Mouse (Mus musculus) liver, embryonic 14.5 days (tissue): Measurements from ENCODE around the gene Lrrfip2. TPM values are rescaled to one million over a fixed set of nuclear protein-coding genes. Genes with fewer than 3 reads are reported as not detected.

Experiments
- ATAC-seq: fragments of 200-750 bp; cut with Nextera tagmentation; 2 replicates; pipeline ENCODE4 v1.8.0; 2017; ENCODE audit warnings: moderate number of reproducible peaks, mild to moderate bottlenecking, moderate library complexity; ENCODE audit not compliant: insufficient read depth
- DNase-seq, 3 experiments: peaks; one replicate each; pipeline ENCODE4 v3.0.0-alpha.2; 2012 to 2013; ENCODE audit warnings: low read depth in 3 of 3, low spot score in 3 of 3
- H3K27ac ChIP-seq: fragments of 300-500 bp; sonication (generic); 2 replicates; pipeline ENCODE4 v1.5.1; 2014; ENCODE audit warnings: moderate library complexity, mild to moderate bottlenecking, control low read depth, inconsistent platforms
- H3K27me3 ChIP-seq: fragments of 300-500 bp; sonication (generic); 2 replicates; pipeline ENCODE4 v1.6.1; 2014; ENCODE audit warnings: mild to moderate bottlenecking, low read length, moderate library complexity; ENCODE audit not compliant: control insufficient read depth, insufficient read depth
- H3K36me3 ChIP-seq: fragments of 300-500 bp; sonication (generic); replicated peaks from 2 replicates; pipeline ENCODE4 v1.6.1; 2014; ENCODE audit warnings: low read depth; ENCODE audit not compliant: control insufficient read depth, insufficient read depth
- H3K4me1 ChIP-seq, 2 experiments: fragments of 200-500 bp in 1 of 2; fragments of 300-500 bp in 1 of 2; sonication (generic) in 1 of 2; replicated peaks; 2 replicates each; pipeline ENCODE4 v1.6.1; 2012 to 2014; ENCODE audit warnings: antibody characterized with exemption in 1 of 2, inconsistent platforms in 1 of 2, low read length in 1 of 2; ENCODE audit not compliant: control insufficient read depth in 2 of 2, insufficient read depth in 2 of 2
- H3K4me2 ChIP-seq: fragments of 300-500 bp; sonication (generic); 2 replicates; pipeline ENCODE4 v1.6.1; 2014; ENCODE audit warnings: low read depth, mild to moderate bottlenecking, control low read depth, moderate library complexity
- H3K4me3 ChIP-seq, 2 experiments: fragments of 200-500 bp in 1 of 2; fragments of 300-500 bp in 1 of 2; sonication (generic) in 1 of 2; 2 replicates each; pipeline ENCODE4 v1.5.1; 2012 to 2014; ENCODE audit warnings: low read depth in 2 of 2, low read length in 2 of 2, mild to moderate bottlenecking in 2 of 2, control low read depth in 1 of 2, inconsistent platforms in 1 of 2, moderate library complexity in 1 of 2; ENCODE audit not compliant: insufficient read depth in 1 of 2
- H3K9ac ChIP-seq: fragments of 300-500 bp; sonication (generic); replicated peaks from 2 replicates; pipeline ENCODE4 v1.6.1; 2014; ENCODE audit warnings: mild to moderate bottlenecking, control low read depth, moderate library complexity
- H3K9me3 ChIP-seq: fragments of 300-500 bp; sonication (generic); 2 replicates; pipeline ENCODE4 v1.6.1; 2016; ENCODE audit warnings: low read length, mixed read lengths; ENCODE audit not compliant: control insufficient read depth
- CTCF ChIP-seq: IDR thresholded peaks from 2 replicates; pipeline ENCODE4 v1.5.1; 2016; ENCODE audit warnings: antibody characterized with exemption, low read depth, control low read depth
- EP300 ChIP-seq: IDR thresholded peaks from 2 replicates; pipeline ENCODE4 v1.6.1; 2016; ENCODE audit warnings: antibody characterized with exemption, low read depth
- WGBS: fragments of 180-500 bp; shearing (Covaris S2); extraction: QIAGEN DNeasy Blood & Tissue Kit; methylation state at CpG from one replicate; pipeline ENCODE4 v1.1.7; 2014; ENCODE audit not compliant: insufficient replicate concordance; 5-methylcytosine and 5-hydroxymethylcytosine counted together
- polyA plus RNA-seq, 2 experiments: library from polyadenylated mRNA; depleted of rRNA in 1 of 2; stranded (reverse) in 1 of 2; unstranded in 1 of 2; fragments of >200 nt; fragmentation: Nextera tagmentation in 1 of 2; extraction: Ambion mirVana in 1 of 2; gene quantifications; 2 replicates each; pipeline versions ENCODE4 v1.2.1 to v1.2.3; 2012 to 2014

Lrrfip2 gene
- polyA plus RNA-seq, 2 experiments: 13.6 to 15.0 TPM

DNA sequence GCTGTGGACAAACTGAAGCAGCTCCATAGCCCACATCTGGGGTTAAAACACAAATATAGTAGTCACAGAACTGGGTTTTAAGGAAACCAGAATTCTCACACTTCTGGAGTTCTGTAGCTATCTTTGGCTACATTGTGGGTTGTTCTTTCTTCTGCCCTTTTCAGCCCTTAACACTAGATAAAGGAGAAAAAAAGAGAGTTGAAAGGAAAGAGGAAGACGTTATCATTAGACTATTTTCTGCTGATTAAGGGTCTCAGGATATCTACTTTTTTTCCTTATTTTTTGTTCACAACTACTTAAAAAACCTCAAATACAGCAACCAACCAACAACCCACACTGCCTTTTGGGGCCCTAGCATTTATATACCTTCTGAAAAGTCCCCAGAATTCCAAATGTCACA is 80.9 kb downstream of the Lrrfip2 start:
- H3K9me3 ChIP-seq: no peaks in the 10 kb centered on the region
- 0% methylated on average over 1 of the region's 1 CpGs for WGBS
- TF ChIP-seq CTCF (no peak), EP300 (no peak)
- no peak overlapping the region for H3K4me2 ChIP-seq
- no peak for ATAC-seq
- no peak for DNase-seq
- H3K4me1 ChIP-seq: peaks cover 0 to 5% of the 10 kb centered on the region in 2 experiments; a peak in 1 of 4 replicates
- H3K27ac ChIP-seq: no peak overlapping the region
- H3K27me3 ChIP-seq: no peaks in the 10 kb centered on the region
- H3K4me3 ChIP-seq: no peak overlapping the region
- no peaks in the 10 kb centered on the region for H3K36me3 ChIP-seq
- no peak overlapping the region for H3K9ac ChIP-seq

DNA sequence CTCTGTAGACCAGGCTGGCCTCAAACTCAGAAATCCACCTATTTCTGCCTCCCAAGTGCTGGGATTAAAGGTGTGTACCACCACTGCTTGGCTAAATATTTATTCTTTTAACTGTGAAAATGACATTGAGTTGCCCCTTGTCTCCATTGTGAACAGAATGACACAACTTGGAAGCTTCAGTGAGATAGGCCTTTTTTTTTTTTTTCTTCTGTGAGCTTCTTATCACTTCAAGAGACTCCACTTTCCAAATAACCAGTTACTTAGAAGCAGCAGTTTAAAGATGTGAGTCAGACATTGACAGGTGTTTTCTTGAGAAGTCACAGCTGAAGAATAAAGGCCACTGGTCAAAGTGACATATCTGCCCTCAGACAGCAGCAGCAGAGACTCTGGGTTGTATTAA is 82.8 kb downstream of the Lrrfip2 start:
- H3K4me3 ChIP-seq: no peak overlapping the region
- no peak overlapping the region for H3K27ac ChIP-seq
- TF ChIP-seq CTCF (no peak), EP300 (no peak)
- DNase-seq: no peak
- no peaks in the 10 kb centered on the region for H3K27me3 ChIP-seq
- no peak overlapping the region for H3K9ac ChIP-seq
- no peaks in the 10 kb centered on the region for H3K36me3 ChIP-seq
- ATAC-seq: no peak
- peaks cover 0 to 7% of the 10 kb centered on the region in 2 experiments; a peak in 1 of 4 replicates for H3K4me1 ChIP-seq
- no peaks in the 10 kb centered on the region for H3K9me3 ChIP-seq
- H3K4me2 ChIP-seq: no peak overlapping the region

DNA sequence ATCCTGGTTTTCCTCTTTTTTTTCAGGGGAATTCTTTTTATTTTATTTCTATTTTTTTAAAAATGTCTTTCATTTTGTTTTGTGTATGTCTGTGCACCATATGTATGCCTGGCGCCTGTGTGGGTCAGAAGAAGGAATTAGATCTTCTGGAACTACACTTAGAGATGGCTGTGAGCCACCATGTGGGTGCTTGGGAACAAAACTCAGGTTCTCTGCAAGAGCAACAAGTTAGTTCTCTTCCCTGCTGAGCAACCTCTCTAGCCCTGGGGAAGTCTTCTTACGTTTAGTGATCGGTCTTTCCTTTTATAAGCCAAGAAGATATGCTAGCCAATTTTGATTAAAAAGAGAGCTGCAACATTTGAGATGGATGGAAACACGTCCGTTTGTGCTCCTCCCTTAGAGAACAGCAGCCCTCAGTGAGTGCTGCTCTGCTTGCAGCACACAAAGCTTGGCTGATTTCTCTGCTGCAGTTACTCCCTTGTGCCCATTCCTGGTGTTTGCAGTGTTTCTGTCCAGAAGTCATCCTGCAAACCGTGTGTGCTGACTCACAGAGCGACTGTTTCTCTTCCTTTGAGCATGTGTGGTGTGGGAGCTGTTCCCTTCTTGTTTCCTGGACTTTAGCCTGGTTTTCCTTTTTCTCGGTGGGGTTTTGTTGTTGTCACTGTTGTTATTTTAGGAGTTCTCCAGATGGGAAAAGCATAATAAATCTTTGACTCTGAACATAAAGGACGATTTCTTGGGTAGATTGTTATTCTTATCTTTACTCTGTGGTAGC is 87.4 kb downstream of the Lrrfip2 start:
- Histone ChIP-seq H3K36me3 (no peaks in the 10 kb centered on the region), H3K4me3 (no peak overlapping the region), H3K27me3 (no peaks in the 10 kb centered on the region), H3K4me2 (no peak overlapping the region), H3K27ac (no peak overlapping the region), H3K9ac (no peak overlapping the region), H3K4me1 (0 out of 4 replicates have a peak, but pooled peaks cover 0 to 2% of the 10 kb centered on the region in 2 experiments), H3K9me3 (no peaks in the 10 kb centered on the region)
- DNase-seq: no peak
- WGBS: 61% methylated on average over 9 of the region's 9 CpGs
- no peak for ATAC-seq
- TF ChIP-seq CTCF: no peak
- no peak for TF ChIP-seq EP300

GRCm38 (mm10) chr9:111207683-111208082 is 90.3 kb downstream of the Lrrfip2 start:
- no peaks in the 10 kb centered on the region for H3K27me3 ChIP-seq
- H3K9ac ChIP-seq: no peak overlapping the region
- no peak overlapping the region for H3K4me2 ChIP-seq
- no peaks in the 10 kb centered on the region for H3K9me3 ChIP-seq
- no peak for TF ChIP-seq CTCF
- TF ChIP-seq EP300: no peak
- no peak for DNase-seq
- H3K4me3 ChIP-seq: no peak overlapping the region
- WGBS: 55% methylated on average over 3 of the region's 3 CpGs
- H3K27ac ChIP-seq: no peak overlapping the region
- ATAC-seq: no peak
- no peaks in the 10 kb centered on the region for H3K36me3 ChIP-seq
- peaks cover 0 to 2% of the 10 kb centered on the region in 2 experiments; a peak in 1 of 4 replicates for H3K4me1 ChIP-seq

GRCm38 (mm10) chr9:111208185-111208584 is 90.8 kb downstream of the Lrrfip2 start:
- DNase-seq (no peak), ATAC-seq (no peak)
- Histone ChIP-seq H3K4me2 (no peak overlapping the region), H3K4me1 (peaks cover 0 to 2% of the 10 kb centered on the region in 2 experiments; a peak in 1 of 4 replicates), H3K27me3 (no peaks in the 10 kb centered on the region), H3K4me3 (no peak overlapping the region), H3K27ac (no peak overlapping the region), H3K9ac (no peak overlapping the region), H3K36me3 (no peaks in the 10 kb centered on the region), H3K9me3 (no peaks in the 10 kb centered on the region)
- 82% methylated on average over 3 of the region's 3 CpGs for WGBS
- TF ChIP-seq EP300: no peak
- no peak for TF ChIP-seq CTCF
